30 mouse cellular contexts compared by ENCODE assay signal in genomic region chr10:92728723-92729122, GRCm38 (mm10).
"Had no signal": no experiment of that assay in that cellular context is flagged by ENCODE, and none has a peak within 500 bp of the region (broad histone marks: within the 10 kb centered on the region; RNA-seq: fewer than 3 reads in every experiment).

No protein-coding gene starts in this region.

- DNase-seq: heart, postnatal 10 days; heart, postnatal 14 days; heart, postnatal 36 days; heart, postnatal 4 days; kidney, adult 11 months; kidney, adult 18-20 months; kidney, adult 2 months; kidney, adult 8-10 months; kidney, adult 9 months; kidney, postnatal 10 days; kidney, postnatal 14 days; kidney, postnatal 25 days; kidney, postnatal 36 days; kidney, postnatal 4 days; layer of hippocampus, adult 9-11 months; layer of hippocampus, postnatal 36 days had no signal

- H3K9me3 ChIP-seq: heart, embryonic 15.5 days; hindbrain, embryonic 10.5 days; hindbrain, embryonic 12.5 days; hindbrain, embryonic 13.5 days; hindbrain, embryonic 15.5 days; kidney, embryonic 15.5 days had no signal

- H3K27me3 ChIP-seq: heart, embryonic 12.5 days; heart, embryonic 13.5 days; heart, embryonic 15.5 days; hindbrain, embryonic 12.5 days; hindbrain, embryonic 13.5 days; hindbrain, embryonic 15.5 days; intestine, embryonic 15.5 days; kidney, embryonic 15.5 days had no signal

- H3K4me3 ChIP-seq: heart, embryonic 12.5 days; heart, embryonic 13.5 days; heart, embryonic 15.5 days; hindbrain, embryonic 10.5 days; hindbrain, embryonic 12.5 days; hindbrain, embryonic 13.5 days; hindbrain, embryonic 15.5 days; intestine, embryonic 15.5 days; kidney, embryonic 15.5 days; layer of hippocampus, adult 2 months; left cerebral cortex, adult 2 months had no signal

- H3K9ac ChIP-seq: heart, embryonic 12.5 days; heart, embryonic 13.5 days; heart, embryonic 15.5 days; hindbrain, embryonic 12.5 days; hindbrain, embryonic 13.5 days; hindbrain, embryonic 14.5 days; hindbrain, embryonic 15.5 days; intestine, embryonic 15.5 days; kidney, embryonic 15.5 days had no signal

- H3K27ac ChIP-seq: heart, embryonic 13.5 days; heart, embryonic 15.5 days; hindbrain, embryonic 10.5 days; hindbrain, embryonic 12.5 days; hindbrain, embryonic 13.5 days; hindbrain, embryonic 14.5 days; hindbrain, embryonic 15.5 days; hindbrain, postnatal 0 days; intestine, embryonic 15.5 days; kidney, embryonic 15.5 days; kidney, postnatal 0 days; layer of hippocampus, adult 2 months; left cerebral cortex, adult 2 months had no signal

- H3K36me3 ChIP-seq: heart, embryonic 12.5 days; heart, embryonic 13.5 days; heart, embryonic 15.5 days; hindbrain, embryonic 10.5 days; hindbrain, embryonic 12.5 days; hindbrain, embryonic 13.5 days; hindbrain, embryonic 15.5 days; intestine, embryonic 15.5 days; kidney, embryonic 15.5 days had no signal

- H3K4me1 ChIP-seq: heart, embryonic 12.5 days; heart, embryonic 13.5 days; heart, embryonic 15.5 days; hindbrain, embryonic 10.5 days; hindbrain, embryonic 12.5 days; hindbrain, embryonic 13.5 days; hindbrain, embryonic 15.5 days; intestine, embryonic 15.5 days; kidney, embryonic 15.5 days had no signal
